Mouse (Mus musculus): ENCODE results near the gene Hmx2.

Hmx2 gene

GRCm38 (mm10) chr7:131548473-131548872, at the start of gene Hmx2:
TSS of gene Hmx2 (plus strand) at chr7:131548773.
- no peak for DNase-seq (ENCODE audit: inconsistent age in 2 of 2, low spot score in 1 of 2)

- no peak for DNase-seq (ENCODE audit: inconsistent age in 2 of 2, low spot score in 1 of 2)
Measured at GRCm38 (mm10) chr7:131503739-131504138, 44.8 kb upstream of the Hmx2 start.

- peak; percentile 82 to 95 for DNase-seq (ENCODE audit: inconsistent age in 2 of 2, low spot score in 1 of 2)
Measured at GRCm38 (mm10) chr7:131539979-131540378, 8.6 kb upstream of the Hmx2 start.

GRCm38 (mm10) chr7:131541184-131542114, 7.1 kb upstream of the Hmx2 start:
- DNase-seq (ENCODE audit: inconsistent age in 2 of 2, low spot score in 1 of 2) = peak in 1 of 2 experiments; percentile 39

- peak in 1 of 2 experiments; percentile 42 for DNase-seq (ENCODE audit: inconsistent age in 2 of 2, low spot score in 1 of 2)
Measured at GRCm38 (mm10) chr7:131542115-131542871, 6.3 kb upstream of the Hmx2 start, which contains the start of gene Hmx3. TSS of gene Hmx3 (plus strand) at chr7:131542867.

- DNase-seq (ENCODE audit: inconsistent age in 2 of 2, low spot score in 1 of 2) = peak in 1 of 2 experiments; percentile 38
Measured at GRCm38 (mm10) chr7:131542872-131543622, 5.5 kb upstream of the Hmx2 start.

GRCm38 (mm10) chr7:131543623-131544481, 4.7 kb upstream of the Hmx2 start:
- peak; percentile 8 to 67 for DNase-seq (ENCODE audit: inconsistent age in 2 of 2, low spot score in 1 of 2)

- no peak for DNase-seq (ENCODE audit: inconsistent age in 2 of 2, low spot score in 1 of 2)
Measured at GRCm38 (mm10) chr7:131544871-131545270, 3.7 kb upstream of the Hmx2 start.

GRCm38 (mm10) chr7:131545701-131546385, 2.7 kb upstream of the Hmx2 start:
- DNase-seq (ENCODE audit: inconsistent age in 2 of 2, low spot score in 1 of 2) = no peak

GRCm38 (mm10) chr7:131546423-131546822, 2.1 kb upstream of the Hmx2 start:
- DNase-seq (ENCODE audit: inconsistent age in 2 of 2, low spot score in 1 of 2) = no peak

- DNase-seq (ENCODE audit: inconsistent age in 2 of 2, low spot score in 1 of 2) = no peak
Measured at GRCm38 (mm10) chr7:131547481-131547880, 1.1 kb upstream of the Hmx2 start.

- DNase-seq (ENCODE audit: inconsistent age in 2 of 2, low spot score in 1 of 2) = no peak
Measured at GRCm38 (mm10) chr7:131551471-131551870, 2.9 kb downstream of the Hmx2 start.

GRCm38 (mm10) chr7:131551931-131552741, 3.6 kb downstream of the Hmx2 start:
- no peak for DNase-seq (ENCODE audit: inconsistent age in 2 of 2, low spot score in 1 of 2)

- no peak for DNase-seq (ENCODE audit: inconsistent age in 2 of 2, low spot score in 1 of 2)
Measured at GRCm38 (mm10) chr7:131552781-131553180, 4.2 kb downstream of the Hmx2 start.

- peak; percentile 33 to 76 for DNase-seq (ENCODE audit: inconsistent age in 2 of 2, low spot score in 1 of 2)
Measured at GRCm38 (mm10) chr7:131553771-131554175, 5.2 kb downstream of the Hmx2 start.

GRCm38 (mm10) chr7:131554341-131555180, 6.0 kb downstream of the Hmx2 start:
- peak in 1 of 2 experiments; percentile 47 for DNase-seq (ENCODE audit: inconsistent age in 2 of 2, low spot score in 1 of 2)

- DNase-seq (ENCODE audit: inconsistent age in 2 of 2, low spot score in 1 of 2) = peak; percentile 20 to 70
Measured at GRCm38 (mm10) chr7:131555301-131556081, 6.9 kb downstream of the Hmx2 start.

Data from adrenal gland, adult (tissue).